Mouse (Mus musculus) spleen, adult 2 months (tissue): ENCODE data around the gene Maml2. TPM values are rescaled to one million over a fixed set of nuclear protein-coding genes. Genes with fewer than 3 reads are reported as not detected.

Experiments
- DNase-seq, 2 experiments: peaks; one replicate each; pipeline versions ENCODE4 v3.0.0 to v3.0.0-alpha.2; 2012 to 2021; ENCODE audit warnings: low spot score in 2 of 2, low read depth in 1 of 2
- H3K27ac ChIP-seq: fragments of 200-500 bp; 2 replicates; pipeline ENCODE4 v1.5.1; 2012; ENCODE audit warnings: low read length, inconsistent platforms; ENCODE audit not compliant: insufficient read depth
- H3K27me3 ChIP-seq: fragments of 200-500 bp; 2 replicates; pipeline ENCODE4 v1.6.1; 2012; ENCODE audit warnings: mild to moderate bottlenecking, moderate library complexity, low read length, inconsistent platforms; ENCODE audit not compliant: control insufficient read depth, insufficient read depth
- H3K36me3 ChIP-seq: fragments of 200-500 bp; 2 replicates; pipeline ENCODE4 v1.6.1; 2012; ENCODE audit warnings: mild to moderate bottlenecking, low read length, inconsistent platforms; ENCODE audit not compliant: control insufficient read depth, insufficient read depth
- H3K4me1 ChIP-seq: fragments of 200-500 bp; 2 replicates; pipeline ENCODE4 v1.6.1; 2011; ENCODE audit warnings: inconsistent platforms; ENCODE audit not compliant: control insufficient read depth, insufficient read depth, insufficient read length
- H3K4me3 ChIP-seq: fragments of 200-500 bp; 2 replicates; pipeline ENCODE4 v1.5.1; 2011; ENCODE audit warnings: mild to moderate bottlenecking, inconsistent platforms; ENCODE audit not compliant: insufficient read depth, insufficient read length; ENCODE audit errors: extremely low read depth
- CTCF ChIP-seq: fragments of 200-500 bp; IDR thresholded peaks from 2 replicates; pipeline ENCODE4 v1.5.1; 2011; ENCODE audit warnings: mild to moderate bottlenecking, inconsistent platforms; ENCODE audit not compliant: insufficient read depth, insufficient read length, insufficient replicate concordance; ENCODE audit errors: extremely low read depth
- POLR2A ChIP-seq: fragments of 200-500 bp; IDR thresholded peaks from 2 replicates; pipeline ENCODE4 v1.6.1; 2011; ENCODE audit warnings: low read depth, low read length, inconsistent platforms
- WGBS: fragments of 180-500 bp; shearing (Covaris S2); methylation state at CpG from one replicate; pipeline ENCODE4 v1.1.7; 2018; 5-methylcytosine and 5-hydroxymethylcytosine counted together
- polyA plus RNA-seq: library from polyadenylated mRNA; depleted of rRNA; stranded (reverse); fragments of >200 nt; gene quantifications from 2 replicates; pipeline ENCODE4 v1.2.3, GENCODE M21; 2012

Gene Maml2
- polyA plus RNA-seq, 1 experiment, result 9.4 TPM

- no peak for DNase-seq
- Histone ChIP-seq H3K27me3 (no peaks in the 10 kb centered on the region), H3K27ac (no peak overlapping the region), H3K36me3 (no peaks in the 10 kb centered on the region), H3K4me1 (peaks cover 4% of the 10 kb centered on the region; the same call in 1 of the 2 replicates), H3K4me3 (no peak overlapping the region)
- 94% methylated on average over 3 of the region's 3 CpGs for WGBS
- TF ChIP-seq CTCF (no peak), POLR2A (no peak)
Measured at GRCm38 (mm10) chr9:13460012-13460411, 162.3 kb downstream of the Maml2 start.

- TF ChIP-seq CTCF (no peak), POLR2A (no peak)
Measured at GRCm38 (mm10) chr9:13460926-13461325, 163.2 kb downstream of the Maml2 start.

GRCm38 (mm10) chr9:13465358-13466020, 167.7 kb downstream of the Maml2 start:
- no peak for TF ChIP-seq POLR2A
- TF ChIP-seq CTCF, result no peak
- no peaks in the 10 kb centered on the region for H3K36me3 ChIP-seq
- DNase-seq, result no peak
- H3K4me1 ChIP-seq, result peaks cover 35% of the 10 kb centered on the region
- H3K4me3 ChIP-seq, result no peak overlapping the region
- 55% methylated on average over 4 of the region's 4 CpGs for WGBS
- H3K27me3 ChIP-seq, result no peaks in the 10 kb centered on the region
- H3K27ac ChIP-seq, result peak overlapping the region; percentile 98

More at GRCm38 (mm10) chr9:13460926-13461325, 163.2 kb downstream of the Maml2 start:
- Histone ChIP-seq H3K4me3 (no peak overlapping the region), H3K27ac (no peak overlapping the region), H3K36me3 (no peaks in the 10 kb centered on the region), H3K27me3 (no peaks in the 10 kb centered on the region), H3K4me1 (peaks cover 12% of the 10 kb centered on the region)
- 90% methylated on average over 1 of the region's 1 CpGs for WGBS
- no peak for DNase-seq

GRCm38 (mm10) chr9:13466351-13466750, 168.6 kb downstream of the Maml2 start:
- WGBS, result 15% methylated on average over 4 of the region's 4 CpGs
- peak; percentile 67 to 79 for DNase-seq

GRCm38 (mm10) chr9:13466816-13467215, 169.1 kb downstream of the Maml2 start:
- Histone ChIP-seq H3K4me3 (peak overlapping the region; percentile 35), H3K36me3 (no peaks in the 10 kb centered on the region), H3K27me3 (no peaks in the 10 kb centered on the region), H3K4me1 (peaks cover 41% of the 10 kb centered on the region), H3K27ac (peak overlapping the region; percentile 98)
- DNase-seq, result peak in 1 of 2 experiments; percentile 24
- WGBS, result 8% methylated on average over 10 of the region's 10 CpGs
- TF ChIP-seq CTCF (no peak), POLR2A (no peak)

More at GRCm38 (mm10) chr9:13466351-13466750, 168.6 kb downstream of the Maml2 start:
- no peaks in the 10 kb centered on the region for H3K36me3 ChIP-seq
- H3K4me3 ChIP-seq, result peak overlapping the region; percentile 35; the same call in 1 of the 2 replicates
- TF ChIP-seq POLR2A (peak; percentile 39), CTCF (no peak)
- peak overlapping the region; percentile 98 for H3K27ac ChIP-seq
- H3K27me3 ChIP-seq, result no peaks in the 10 kb centered on the region
- peaks cover 38% of the 10 kb centered on the region for H3K4me1 ChIP-seq

GRCm38 (mm10) chr9:13467745-13468144, 170.0 kb downstream of the Maml2 start:
- H3K36me3 ChIP-seq, result no peaks in the 10 kb centered on the region
- H3K4me3 ChIP-seq, result no peak overlapping the region
- WGBS, result 58% methylated on average over 7 of the region's 7 CpGs
- H3K4me1 ChIP-seq, result peaks cover 49% of the 10 kb centered on the region
- no peaks in the 10 kb centered on the region for H3K27me3 ChIP-seq
- H3K27ac ChIP-seq, result peak overlapping the region; percentile 80
- DNase-seq, result no peak
- TF ChIP-seq CTCF, result no peak
- no peak for TF ChIP-seq POLR2A

- DNase-seq, result peak in 1 of 2 experiments; percentile 31
- peaks cover 52% of the 10 kb centered on the region for H3K4me1 ChIP-seq
- H3K27ac ChIP-seq, result peak overlapping the region; percentile 81
- TF ChIP-seq POLR2A (no peak), CTCF (no peak)
- no peak overlapping the region for H3K4me3 ChIP-seq
- H3K27me3 ChIP-seq, result no peaks in the 10 kb centered on the region
- no peaks in the 10 kb centered on the region for H3K36me3 ChIP-seq
- 49% methylated on average over 6 of the region's 6 CpGs for WGBS
Measured at GRCm38 (mm10) chr9:13468778-13469177, 171.0 kb downstream of the Maml2 start.
